Mouse (Mus musculus) E14TG2a.4 (cell line): ENCODE data around the gene Mapk13.
"Not testable (repeated sequence)": the region's sequence is repeated elsewhere in the genome, so short reads cannot be mapped to it uniquely, and the experiment has no call there.

Source experiments
- CTCF ChIP-seq: conservative IDR thresholded peaks from 2 replicates; pipeline ENCODE4 v1.5.1; 2014; ENCODE audit warnings: low read length
- NANOG ChIP-seq: IDR thresholded peaks from 2 replicates; pipeline ENCODE4 v1.6.1; 2014; ENCODE audit warnings: borderline replicate concordance, low read length, mixed read lengths

DNA sequence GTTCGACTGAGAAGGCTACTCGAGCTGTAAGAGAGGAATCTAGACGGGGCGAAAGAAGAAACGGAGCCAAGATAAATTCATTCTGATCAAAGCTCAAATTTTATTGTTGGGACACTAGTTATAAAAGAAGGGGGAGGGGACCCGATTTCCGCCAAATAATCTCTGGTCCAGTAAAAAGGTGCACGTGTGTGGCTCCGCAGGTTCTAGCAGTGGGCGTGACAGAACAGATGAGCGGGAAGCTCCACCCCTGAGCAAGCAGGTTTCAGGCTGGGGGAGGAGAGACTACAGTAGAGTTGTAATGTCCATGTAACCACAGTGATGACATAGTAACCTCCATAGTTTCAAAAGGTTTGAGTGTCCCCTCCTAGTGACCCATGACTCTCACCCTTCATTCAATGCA lies 41.6 kb upstream of the Mapk13 start:
- TF ChIP-seq NANOG, CTCF: not testable (repeated sequence)
